ENCODE assay signal across 8 mouse cellular contexts in the genomic region with DNA sequence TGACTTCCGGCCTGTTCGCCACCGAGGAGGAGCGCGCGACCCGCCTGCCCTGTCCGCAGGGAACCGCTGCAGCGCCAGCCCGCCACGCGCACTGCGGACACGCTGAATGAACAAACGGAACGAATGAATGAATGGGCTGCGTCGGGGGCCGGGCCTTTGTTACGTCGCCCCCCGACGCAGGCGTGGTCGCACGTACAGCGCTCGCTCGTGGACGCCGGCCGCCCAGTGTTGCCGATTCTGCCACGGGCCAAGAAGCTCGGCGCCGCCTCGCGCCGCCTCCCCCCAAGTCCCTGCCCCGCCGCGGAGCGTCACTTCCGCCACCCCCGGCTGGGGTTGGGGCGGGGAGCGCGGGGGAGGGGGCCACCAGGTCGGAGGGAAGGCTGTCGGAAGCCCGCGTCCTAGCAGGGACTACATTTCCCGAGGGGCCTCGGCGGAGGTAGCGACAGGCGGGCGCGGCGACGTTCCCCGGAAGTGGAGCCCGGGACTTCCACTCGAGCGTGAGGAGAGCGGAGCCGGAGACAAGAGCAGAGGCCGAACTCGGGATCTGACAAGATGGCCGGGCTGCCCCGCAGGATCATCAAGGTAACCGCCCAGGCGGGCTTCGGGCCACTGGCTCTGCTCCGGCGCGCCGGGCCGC. TPM values are rescaled to one million over a fixed set of nuclear protein-coding genes. Genes with fewer than 3 reads are reported as not detected.
DNase-seq lines count a peak whose midpoint lies in the region; ATAC-seq lines count a peak whose summit lies in the region.

Ube2n (plus strand) TSS at position 490 of the 637 bp plus-strand sequence.

- under 1% methylated on average over 81 of the region's 81 CpGs for WGBS in heart, embryonic 13.5 days
- 1% methylated on average over 78 of the region's 81 CpGs for WGBS in liver, embryonic 12.5 days (ENCODE audit: insufficient replicate concordance)
- under 1% methylated on average over 73 of the region's 81 CpGs for WGBS in stomach, embryonic 15.5 days

- H3K4me1 ChIP-seq in brown adipose tissue, adult 24 weeks (ENCODE audit: control insufficient read depth, insufficient read depth, insufficient read length, low read length) = 0 out of 2 replicates have a peak, but pooled peaks cover 2% of the 10 kb centered on the region
- peaks cover 38% of the 10 kb centered on the region for H3K4me1 ChIP-seq in heart, embryonic 13.5 days
- peaks cover 41% of the 10 kb centered on the region for H3K4me1 ChIP-seq in liver, embryonic 12.5 days
- H3K4me1 ChIP-seq in stomach, embryonic 15.5 days = no peaks in the 10 kb centered on the region

- H3K36me3 ChIP-seq in heart, embryonic 13.5 days = peaks cover 19% of the 10 kb centered on the region
- H3K36me3 ChIP-seq in liver, embryonic 12.5 days = peaks cover 19% of the 10 kb centered on the region
- no peaks in the 10 kb centered on the region for H3K36me3 ChIP-seq in stomach, embryonic 15.5 days

- H3K9ac ChIP-seq in heart, embryonic 13.5 days = peak within 1 kb of the TSS; percentile 98
- H3K9ac ChIP-seq in liver, embryonic 12.5 days = peak within 1 kb of the TSS; percentile 99
- H3K9ac ChIP-seq in stomach, embryonic 15.5 days = peak within 1 kb of the TSS; percentile 73

- H3K9me3 ChIP-seq in heart, embryonic 13.5 days = no peaks in the 10 kb centered on the region
- peaks cover 5% of the 10 kb centered on the region; the same call in 1 of the 2 replicates for H3K9me3 ChIP-seq in liver, embryonic 12.5 days (replicated peaks)
- no peaks in the 10 kb centered on the region for H3K9me3 ChIP-seq in stomach, embryonic 15.5 days

- H3K27me3 ChIP-seq in heart, embryonic 13.5 days (replicated peaks) = no peaks in the 10 kb centered on the region
- H3K27me3 ChIP-seq in liver, embryonic 12.5 days (replicated peaks) = no peaks in the 10 kb centered on the region
- H3K27me3 ChIP-seq in stomach, embryonic 15.5 days (replicated peaks) = no peaks in the 10 kb centered on the region

- ATAC-seq in heart, embryonic 13.5 days (ENCODE audit: extremely low read depth, insufficient number of reproducible peaks, low FRiP score, low TSS enrichment) = peak; percentile 93
- peak; percentile 95 for ATAC-seq in liver, embryonic 12.5 days
- peak; percentile 96 for ATAC-seq in stomach, embryonic 15.5 days (ENCODE audit: insufficient read depth, low FRiP score, low read depth)

- DNase-seq in CD4-positive, CD25-positive, alpha-beta regulatory T cell, adult 2 months (ENCODE audit: low read depth, low spot score) = peak; percentile 97
- DNase-seq in fat pad, adult 2 months (ENCODE audit: extremely low read depth, low read depth, low spot score) = peak; percentile 61
- DNase-seq in kidney, postnatal 10 days = peak; percentile 98
- peak; percentile 95 to 96 for DNase-seq in natural killer cell, adult 2 months (ENCODE audit: low spot score in 2 of 2)

- peak within 1 kb of the TSS; percentile 79 for H3K27ac ChIP-seq in brown adipose tissue, adult 24 weeks (replicated peaks; ENCODE audit: low read depth, low read length)
- peak within 1 kb of the TSS; percentile 99 for H3K27ac ChIP-seq in heart, embryonic 13.5 days (replicated peaks)
- H3K27ac ChIP-seq in liver, embryonic 12.5 days = peak within 1 kb of the TSS; percentile 98
- H3K27ac ChIP-seq in stomach, embryonic 15.5 days = peak within 1 kb of the TSS; percentile 99

- peak within 1 kb of the TSS; percentile 80 for H3K4me2 ChIP-seq in heart, embryonic 13.5 days
- H3K4me2 ChIP-seq in liver, embryonic 12.5 days = peak within 1 kb of the TSS; percentile 79
- peak within 1 kb of the TSS; percentile 68 for H3K4me2 ChIP-seq in stomach, embryonic 15.5 days

- H3K4me3 ChIP-seq in brown adipose tissue, adult 24 weeks (ENCODE audit: insufficient read depth, low read depth, low read length) = peak within 1 kb of the TSS; percentile 96
- H3K4me3 ChIP-seq in heart, embryonic 13.5 days = peak within 1 kb of the TSS; percentile 94
- H3K4me3 ChIP-seq in liver, embryonic 12.5 days = peak within 1 kb of the TSS; percentile 100
- H3K4me3 ChIP-seq in stomach, embryonic 15.5 days (replicated peaks) = peak within 1 kb of the TSS; percentile 100

RNA-seq across cellular contexts. Expression of gene Ube2n, which starts in this region (rescaled TPM):
- polyA plus RNA-seq in brown adipose tissue, adult 24 weeks (2012; ENCODE audit: insufficient read depth, insufficient read length, missing spikeins) = 99.2 and 117 TPM in 2 replicates
- 248 and 271 TPM in 2 replicates for polyA plus RNA-seq in heart, embryonic 13.5 days (2015; fragmentation: Nextera tagmentation; extraction: Ambion mirVana)
- polyA plus RNA-seq in liver, embryonic 12.5 days (2016; fragmentation: Nextera tagmentation; extraction: Ambion mirVana) = 191 and 193 TPM in 2 replicates
- 284 and 313 TPM in 2 replicates for polyA plus RNA-seq in stomach, embryonic 15.5 days (2015; fragmentation: Nextera tagmentation; extraction: Ambion mirVana)

Comparison
In these comparisons a context has a peak if more than half of its experiments do, and no peak if none do; other contexts are left out.
1. Peak in every context shown above with its lines: DNase-seq, ATAC-seq, H3K4me3 ChIP-seq and H3K27ac ChIP-seq.